Mouse (Mus musculus) liver, postnatal 0 days (tissue): ENCODE measurements around the gene Mapkapk3.

Experiments
- CTCF ChIP-seq: sonication (generic); IDR thresholded peaks from 2 replicates; pipeline ENCODE4 v1.5.1; 2016; ENCODE audit warnings: antibody characterized with exemption, low read depth
- EP300 ChIP-seq: IDR thresholded peaks from 2 replicates; pipeline ENCODE4 v1.6.1; 2016; ENCODE audit warnings: antibody characterized with exemption, low read depth, mild to moderate bottlenecking

DNA sequence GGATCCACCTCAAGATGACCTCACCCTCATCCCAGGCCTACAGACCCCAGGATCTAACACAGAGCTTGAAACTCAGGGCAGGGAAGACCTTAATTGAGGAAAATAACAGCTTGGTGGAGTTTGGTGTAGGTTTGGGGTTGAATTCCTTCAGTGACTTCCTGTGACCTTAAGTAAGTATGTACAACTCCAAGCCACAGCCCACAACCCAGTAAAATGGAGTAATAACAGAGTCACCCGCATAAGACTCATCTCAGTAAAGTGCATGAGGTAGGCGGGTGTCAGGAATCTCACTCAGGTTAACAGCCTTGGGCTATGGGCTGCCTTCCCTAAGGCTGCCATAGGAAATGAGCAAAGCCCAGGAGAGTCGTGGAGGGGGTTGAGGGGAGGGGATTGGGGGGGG, 24.9 kb downstream of the Mapkapk3 start:
- TF ChIP-seq CTCF (no peak), EP300 (no peak)
